Mouse (Mus musculus): ENCODE measurements at regions not wholly inside any gene's neighbourhood (a gene's known extent, or its start where the extent isn't known, plus 50 kb on each side); places are given as distances from the start of the nearest gene placed in this dataset.

- Histone ChIP-seq H3K4me3 (no peak overlapping the region), H3K4me1 (no peaks in the 10 kb centered on the region), H3K4me2 (no peak overlapping the region), H3K9me3 (replicated peaks) (no peaks in the 10 kb centered on the region), H3K27ac (no peak overlapping the region), H3K27me3 (no peaks in the 10 kb centered on the region), H3K36me3 (ENCODE audit: poor library complexity, severe bottlenecking) (no peaks in the 10 kb centered on the region), H3K9ac (no peak overlapping the region)
- ATAC-seq: no peak
- WGBS: 84% methylated on average over 2 of the region's 2 CpGs
Measured at GRCm38 (mm10) chr15:7663888-7664287, 146.8 kb upstream of the Gdnf start.

GRCm38 (mm10) chr15:7669631-7670030 lies 141.0 kb upstream of the Gdnf start:
- Histone ChIP-seq H3K9ac (no peak overlapping the region), H3K9me3 (replicated peaks) (no peaks in the 10 kb centered on the region), H3K27me3 (no peaks in the 10 kb centered on the region), H3K4me3 (no peak overlapping the region), H3K36me3 (ENCODE audit: poor library complexity, severe bottlenecking) (no peaks in the 10 kb centered on the region), H3K4me1 (no peaks in the 10 kb centered on the region), H3K4me2 (no peak overlapping the region), H3K27ac (no peak overlapping the region)
- ATAC-seq: no peak
- 93% methylated on average over 8 of the region's 8 CpGs for WGBS

- H3K9ac ChIP-seq: no peak overlapping the region
- no peak overlapping the region for H3K27ac ChIP-seq
- ATAC-seq: no peak
- H3K4me2 ChIP-seq: no peak overlapping the region
- no peaks in the 10 kb centered on the region for H3K4me1 ChIP-seq
- H3K9me3 ChIP-seq (replicated peaks): no peaks in the 10 kb centered on the region
- WGBS: 61% methylated on average over 1 of the region's 1 CpGs
- H3K36me3 ChIP-seq (ENCODE audit: poor library complexity, severe bottlenecking): no peaks in the 10 kb centered on the region
- no peak overlapping the region for H3K4me3 ChIP-seq
- H3K27me3 ChIP-seq: no peaks in the 10 kb centered on the region
Measured at GRCm38 (mm10) chr15:7676970-7677369, 133.7 kb upstream of the Gdnf start.

- Histone ChIP-seq H3K9ac (no peak overlapping the region), H3K4me3 (no peak overlapping the region), H3K9me3 (replicated peaks) (no peaks in the 10 kb centered on the region), H3K27me3 (no peaks in the 10 kb centered on the region), H3K4me1 (no peaks in the 10 kb centered on the region), H3K36me3 (ENCODE audit: poor library complexity, severe bottlenecking) (no peaks in the 10 kb centered on the region), H3K4me2 (no peak overlapping the region), H3K27ac (no peak overlapping the region)
- 91% methylated on average over 8 of the region's 8 CpGs for WGBS
- no peak for ATAC-seq
Measured at GRCm38 (mm10) chr15:7678711-7679110, 131.9 kb upstream of the Gdnf start.

- H3K4me2 ChIP-seq: no peak overlapping the region
- no peaks in the 10 kb centered on the region for H3K9me3 ChIP-seq (replicated peaks)
- H3K4me1 ChIP-seq: no peaks in the 10 kb centered on the region
- no peak overlapping the region for H3K27ac ChIP-seq
- no peak overlapping the region for H3K9ac ChIP-seq
- no peaks in the 10 kb centered on the region for H3K27me3 ChIP-seq
- WGBS: 87% methylated on average over 4 of the region's 4 CpGs
- no peaks in the 10 kb centered on the region for H3K36me3 ChIP-seq (ENCODE audit: poor library complexity, severe bottlenecking)
- no peak overlapping the region for H3K4me3 ChIP-seq
- ATAC-seq: no peak
Measured at GRCm38 (mm10) chr15:7681011-7681410, 129.6 kb upstream of the Gdnf start.

GRCm38 (mm10) chr15:7683235-7683974 lies 127.2 kb upstream of the Gdnf start:
- H3K27ac ChIP-seq: no peak overlapping the region
- H3K9me3 ChIP-seq (replicated peaks): no peaks in the 10 kb centered on the region
- no peaks in the 10 kb centered on the region for H3K4me1 ChIP-seq
- no peak overlapping the region for H3K9ac ChIP-seq
- no peak overlapping the region for H3K4me2 ChIP-seq
- WGBS: 84% methylated on average over 8 of the region's 8 CpGs
- H3K27me3 ChIP-seq: no peaks in the 10 kb centered on the region
- ATAC-seq: no peak
- H3K4me3 ChIP-seq: no peak overlapping the region
- no peaks in the 10 kb centered on the region for H3K36me3 ChIP-seq (ENCODE audit: poor library complexity, severe bottlenecking)

GRCm38 (mm10) chr15:7691251-7691650 lies 119.4 kb upstream of the Gdnf start:
- H3K27ac ChIP-seq: no peak overlapping the region
- no peaks in the 10 kb centered on the region for H3K27me3 ChIP-seq
- WGBS: 85% methylated on average over 1 of the region's 1 CpGs
- ATAC-seq: no peak
- no peaks in the 10 kb centered on the region for H3K4me1 ChIP-seq
- H3K9ac ChIP-seq: no peak overlapping the region
- no peak overlapping the region for H3K4me2 ChIP-seq
- H3K9me3 ChIP-seq (replicated peaks): no peaks in the 10 kb centered on the region
- H3K4me3 ChIP-seq: no peak overlapping the region
- no peaks in the 10 kb centered on the region for H3K36me3 ChIP-seq (ENCODE audit: poor library complexity, severe bottlenecking)

GRCm38 (mm10) chr15:7692096-7692495 lies 118.5 kb upstream of the Gdnf start:
- 85% methylated on average over 3 of the region's 3 CpGs for WGBS
- no peak for ATAC-seq
- no peaks in the 10 kb centered on the region for H3K36me3 ChIP-seq (ENCODE audit: poor library complexity, severe bottlenecking)

GRCm38 (mm10) chr15:7694037-7694436 lies 116.6 kb upstream of the Gdnf start:
- ATAC-seq: no peak
- Histone ChIP-seq H3K27me3 (no peaks in the 10 kb centered on the region), H3K4me2 (no peak overlapping the region), H3K4me3 (no peak overlapping the region), H3K36me3 (ENCODE audit: poor library complexity, severe bottlenecking) (no peaks in the 10 kb centered on the region), H3K27ac (no peak overlapping the region), H3K4me1 (no peaks in the 10 kb centered on the region), H3K9me3 (replicated peaks) (no peaks in the 10 kb centered on the region), H3K9ac (no peak overlapping the region)
- WGBS: 87% methylated on average over 5 of the region's 5 CpGs

More at GRCm38 (mm10) chr15:7692096-7692495, 118.5 kb upstream of the Gdnf start:
- H3K4me1 ChIP-seq: no peaks in the 10 kb centered on the region
- no peak overlapping the region for H3K4me2 ChIP-seq
- no peak overlapping the region for H3K27ac ChIP-seq
- no peak overlapping the region for H3K4me3 ChIP-seq
- no peaks in the 10 kb centered on the region for H3K9me3 ChIP-seq (replicated peaks)
- H3K9ac ChIP-seq: no peak overlapping the region
- no peaks in the 10 kb centered on the region for H3K27me3 ChIP-seq

GRCm38 (mm10) chr15:7697724-7698123 lies 112.9 kb upstream of the Gdnf start:
- H3K27ac ChIP-seq: no peak overlapping the region
- H3K9me3 ChIP-seq (replicated peaks): no peaks in the 10 kb centered on the region
- no peak overlapping the region for H3K9ac ChIP-seq
- WGBS: 40% methylated on average over 3 of the region's 3 CpGs
- no peak overlapping the region for H3K4me3 ChIP-seq
- H3K27me3 ChIP-seq: no peaks in the 10 kb centered on the region
- H3K4me2 ChIP-seq: no peak overlapping the region
- no peaks in the 10 kb centered on the region for H3K4me1 ChIP-seq
- no peaks in the 10 kb centered on the region for H3K36me3 ChIP-seq (ENCODE audit: poor library complexity, severe bottlenecking)
- no peak for ATAC-seq

GRCm38 (mm10) chr15:7708836-7709235 lies 101.8 kb upstream of the Gdnf start:
- Histone ChIP-seq H3K4me1 (no peaks in the 10 kb centered on the region), H3K9ac (no peak overlapping the region), H3K9me3 (replicated peaks) (no peaks in the 10 kb centered on the region), H3K36me3 (ENCODE audit: poor library complexity, severe bottlenecking) (no peaks in the 10 kb centered on the region), H3K4me2 (no peak overlapping the region), H3K27ac (no peak overlapping the region), H3K27me3 (no peaks in the 10 kb centered on the region), H3K4me3 (no peak overlapping the region)
- whole genome bisulfite sequencing: 93% methylated on average over 5 of the region's 5 CpGs
- no peak for ATAC-seq

- no peak overlapping the region for H3K4me2 ChIP-seq
- H3K4me3 ChIP-seq: no peak overlapping the region
- ATAC-seq: no peak
- no peaks in the 10 kb centered on the region for H3K4me1 ChIP-seq
- no peaks in the 10 kb centered on the region for H3K36me3 ChIP-seq (ENCODE audit: poor library complexity, severe bottlenecking)
- no peak overlapping the region for H3K27ac ChIP-seq
- no peaks in the 10 kb centered on the region for H3K9me3 ChIP-seq (replicated peaks)
- H3K9ac ChIP-seq: no peak overlapping the region
- no peaks in the 10 kb centered on the region for H3K27me3 ChIP-seq
- WGBS: 90% methylated on average over 1 of the region's 1 CpGs
Measured at GRCm38 (mm10) chr15:7714641-7715040, 96.0 kb upstream of the Gdnf start.

GRCm38 (mm10) chr15:7716188-7716587 lies 94.5 kb upstream of the Gdnf start:
- Histone ChIP-seq H3K4me3 (no peak overlapping the region), H3K4me1 (no peaks in the 10 kb centered on the region), H3K27ac (no peak overlapping the region), H3K4me2 (no peak overlapping the region), H3K9ac (no peak overlapping the region), H3K9me3 (replicated peaks) (no peaks in the 10 kb centered on the region), H3K27me3 (no peaks in the 10 kb centered on the region), H3K36me3 (ENCODE audit: poor library complexity, severe bottlenecking) (no peaks in the 10 kb centered on the region)
- 91% methylated on average over 1 of the region's 1 CpGs for WGBS
- ATAC-seq: no peak

Data from forebrain, embryonic 13.5 days (tissue).